Mouse (Mus musculus) megakaryocyte, embryonic 14.5 days (primary cell): ENCODE data around the gene Gpr152. TPM values are rescaled to one million over a fixed set of nuclear protein-coding genes. Genes with fewer than 3 reads are reported as not detected.
A peak's percentile ranks its signal among the peaks of the same experiment; 100 is the strongest.

Source experiments
- H3K27me3 ChIP-seq: replicated peaks from 2 replicates; pipeline ENCODE3; 2012; ENCODE audit warnings: inconsistent platforms
- H3K36me3 ChIP-seq: replicated peaks from 2 replicates; pipeline ENCODE3; 2012; ENCODE audit warnings: low read length, inconsistent platforms, mixed read lengths
- H3K4me1 ChIP-seq: 2 replicates; pipeline ENCODE4 v1.6.1; 2012; ENCODE audit warnings: inconsistent platforms
- H3K4me3 ChIP-seq: replicated peaks from 2 replicates; pipeline ENCODE3; 2012; ENCODE audit warnings: moderate library complexity, mild to moderate bottlenecking, inconsistent platforms
- H3K9me3 ChIP-seq: 2 replicates; pipeline ENCODE4 v1.6.1; 2012; ENCODE audit warnings: inconsistent platforms
- FLI1 ChIP-seq: IDR thresholded peaks from 2 replicates; pipeline ENCODE4 v1.6.1; 2012; ENCODE audit warnings: low read length, inconsistent platforms, mixed read lengths
- GATA1 ChIP-seq: IDR thresholded peaks from 3 replicates; pipeline ENCODE4 v1.6.1; 2012; ENCODE audit warnings: mixed read lengths, low read length, inconsistent platforms, borderline replicate concordance
- polyA plus RNA-seq: library from polyadenylated mRNA; stranded (reverse); fragments of >175 nt; gene quantifications from 2 replicates; pipeline ENCODE4 v1.2.3, GENCODE M21; 2012; ENCODE audit warnings: low replicate concordance; ENCODE audit not compliant: insufficient read depth

Gpr152 gene
- polyA plus RNA-seq, 1 experiment, result not detected

GRCm38 (mm10) chr19:4154437-4155222 is 15.0 kb downstream of the Gpr152 start:
- H3K4me1 ChIP-seq, result peaks cover 93% of the 10 kb centered on the region
- H3K27me3 ChIP-seq, result no peaks in the 10 kb centered on the region
- H3K9me3 ChIP-seq, result no peaks in the 10 kb centered on the region
- peak overlapping the region; percentile 81 for H3K4me3 ChIP-seq
- TF ChIP-seq GATA1, result no peak
- H3K36me3 ChIP-seq, result peaks cover 99% of the 10 kb centered on the region

GRCm38 (mm10) chr19:4155223-4156072 is 15.9 kb downstream of the Gpr152 start:
- Histone ChIP-seq H3K36me3 (peaks cover 97% of the 10 kb centered on the region), H3K27me3 (no peaks in the 10 kb centered on the region), H3K9me3 (no peaks in the 10 kb centered on the region), H3K4me1 (peaks cover 87% of the 10 kb centered on the region), H3K4me3 (peak overlapping the region; percentile 81)
- TF ChIP-seq GATA1, result no peak
- TF ChIP-seq FLI1, result no peak

DNA sequence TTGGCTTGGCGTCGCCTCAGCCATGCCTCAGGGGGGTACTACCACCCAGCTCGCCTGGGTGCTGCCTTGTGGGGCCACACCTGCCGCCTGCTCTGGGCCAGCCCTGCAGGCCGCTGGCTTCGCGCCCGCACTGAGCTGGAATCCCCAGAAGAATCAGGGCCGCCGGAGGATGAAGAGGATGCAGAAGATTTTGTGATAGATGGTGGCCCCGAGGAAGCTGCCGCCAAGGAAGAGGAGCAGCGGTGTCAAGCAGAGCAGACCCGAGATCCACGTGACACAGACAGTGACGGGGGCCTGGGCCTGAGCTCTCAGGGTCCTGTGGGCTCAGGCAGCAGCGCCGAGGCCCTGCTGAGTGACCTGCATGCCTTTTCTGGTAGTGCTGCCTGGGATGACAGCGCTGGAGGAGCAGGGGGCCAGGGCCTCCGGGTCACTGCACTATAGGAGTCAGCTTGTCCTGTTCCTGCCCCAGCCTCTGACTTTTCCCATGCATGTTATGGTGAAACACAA is 16.5 kb downstream of the Gpr152 start:
- H3K4me3 ChIP-seq, result no peak overlapping the region
- no peaks in the 10 kb centered on the region for H3K27me3 ChIP-seq
- H3K36me3 ChIP-seq, result peaks cover 97% of the 10 kb centered on the region
- no peaks in the 10 kb centered on the region for H3K9me3 ChIP-seq
- H3K4me1 ChIP-seq, result peaks cover 85% of the 10 kb centered on the region
- TF ChIP-seq GATA1, result no peak
- no peak for TF ChIP-seq FLI1

DNA sequence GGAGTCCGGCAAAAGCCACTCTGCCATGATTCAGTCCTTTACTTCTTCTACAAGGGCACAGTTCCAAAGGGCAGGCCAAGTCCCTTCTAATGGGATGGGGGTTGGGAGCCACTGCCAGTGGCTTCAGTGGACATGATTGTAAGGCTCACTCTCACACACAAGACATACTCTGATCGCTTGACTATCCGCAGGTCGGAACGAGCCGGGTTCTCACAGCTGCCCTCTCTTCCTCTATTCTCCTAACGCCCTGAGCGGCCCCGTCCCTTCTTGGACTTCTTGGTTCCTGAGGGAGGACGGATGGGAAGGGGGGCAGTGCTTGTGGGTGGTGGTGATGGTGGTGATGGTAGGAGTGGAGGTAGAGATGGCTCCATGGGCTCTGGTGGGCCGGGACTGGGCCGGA is 17.2 kb downstream of the Gpr152 start:
- Histone ChIP-seq H3K27me3 (no peaks in the 10 kb centered on the region), H3K9me3 (no peaks in the 10 kb centered on the region), H3K4me3 (no peak overlapping the region), H3K4me1 (peaks cover 82% of the 10 kb centered on the region), H3K36me3 (peaks cover 97% of the 10 kb centered on the region)
- no peak for TF ChIP-seq GATA1
- TF ChIP-seq FLI1, result no peak

DNA sequence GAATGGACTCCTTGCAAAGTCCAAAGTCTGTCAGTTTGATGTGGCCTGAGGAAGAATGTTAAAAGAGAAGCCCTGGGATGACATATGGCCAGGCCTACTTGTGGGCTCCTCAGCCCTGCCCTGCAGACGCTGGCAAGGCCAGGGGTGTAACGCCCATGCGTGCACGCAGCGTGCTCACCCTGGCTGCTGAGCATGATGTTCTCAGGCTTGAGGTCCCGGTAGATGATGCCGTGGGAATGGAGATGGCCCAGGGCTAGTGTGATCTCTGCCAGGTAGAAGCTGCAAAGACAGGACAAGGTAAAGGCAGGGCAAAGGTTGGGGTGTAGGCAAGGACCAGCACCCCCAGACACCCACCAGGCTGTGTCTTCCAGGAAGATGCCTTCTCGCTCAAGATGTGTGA is 19.5 kb downstream of the Gpr152 start:
- H3K27me3 ChIP-seq, result no peaks in the 10 kb centered on the region
- peaks cover 78% of the 10 kb centered on the region for H3K36me3 ChIP-seq
- TF ChIP-seq FLI1 (no peak), GATA1 (no peak)
- no peaks in the 10 kb centered on the region for H3K9me3 ChIP-seq
- H3K4me1 ChIP-seq, result peaks cover 76% of the 10 kb centered on the region
- H3K4me3 ChIP-seq, result no peak overlapping the region

DNA sequence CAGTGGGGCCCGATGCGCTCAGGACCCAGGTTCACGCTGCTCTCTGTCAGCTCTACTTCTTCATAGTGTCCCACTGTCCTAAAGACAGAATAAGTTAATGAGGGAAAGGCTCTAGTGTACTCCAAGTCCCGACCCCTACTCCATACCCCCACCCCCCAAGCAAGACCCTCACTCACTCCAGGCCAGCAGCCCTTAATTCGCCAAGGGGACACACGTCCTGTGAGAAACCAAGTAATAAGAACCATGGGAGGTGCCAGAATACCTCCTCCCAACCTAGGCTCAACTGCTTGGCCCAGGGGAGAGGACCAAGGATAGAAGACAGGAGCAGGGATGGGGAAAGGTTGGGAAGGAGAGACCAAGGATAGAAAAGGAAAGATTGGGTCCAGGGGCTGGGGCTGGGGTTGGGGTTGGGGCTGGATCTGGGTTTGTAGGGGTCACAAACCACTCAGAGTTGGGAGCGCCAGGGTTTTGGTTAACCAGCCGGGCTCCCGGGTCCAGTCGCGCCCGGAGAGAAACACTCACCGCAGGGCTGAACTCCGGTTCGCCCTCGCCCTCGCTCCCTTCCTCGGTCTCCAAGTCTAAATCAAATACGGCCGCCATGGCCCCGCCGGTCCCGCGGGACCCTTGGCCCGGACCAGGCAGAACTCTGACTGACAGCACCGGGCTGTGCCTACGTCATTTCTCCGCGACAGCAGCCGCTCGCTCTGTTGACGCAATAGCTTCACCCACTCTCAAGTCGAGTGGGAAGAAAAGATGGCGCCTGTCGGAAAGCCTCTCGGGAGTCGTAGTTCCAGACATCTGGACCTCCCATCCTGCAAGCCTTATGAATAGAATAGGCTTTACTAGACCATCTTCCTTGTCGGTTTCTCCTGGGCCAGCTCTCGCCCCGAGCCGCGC is 23.3 kb downstream of the Gpr152 start, which contains the start of gene Rps6kb2:
Gene Rps6kb2, minus strand, starts transcription at position 709 of the 897 bp plus-strand sequence.
- TF ChIP-seq GATA1 (no peak), FLI1 (no peak)
- Histone ChIP-seq H3K27me3 (no peaks in the 10 kb centered on the region), H3K9me3 (no peaks in the 10 kb centered on the region), H3K4me1 (peaks cover 77% of the 10 kb centered on the region), H3K36me3 (peaks cover 41% of the 10 kb centered on the region), H3K4me3 (peak within 1 kb of the TSS; percentile 94)

DNA sequence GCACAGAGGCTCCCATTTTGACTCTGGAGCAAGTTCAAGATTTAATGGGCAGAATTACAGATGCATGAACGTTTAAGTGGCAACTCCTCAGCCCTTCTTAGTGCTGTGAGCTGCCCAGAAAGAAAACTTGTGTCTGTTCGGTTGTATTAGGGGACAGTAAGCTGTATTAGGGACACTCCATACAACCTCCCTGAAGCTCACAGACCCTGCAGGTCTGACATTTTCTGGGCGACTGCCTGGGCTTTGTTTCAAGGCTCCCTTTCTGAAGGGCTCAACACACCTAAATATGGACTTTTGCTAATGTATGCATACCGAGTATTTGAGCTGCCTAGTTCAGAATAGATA is 23.9 kb downstream of the Gpr152 start:
- no peaks in the 10 kb centered on the region for H3K9me3 ChIP-seq
- peaks cover 79% of the 10 kb centered on the region for H3K4me1 ChIP-seq
- TF ChIP-seq GATA1 (no peak), FLI1 (no peak)
- H3K4me3 ChIP-seq, result peak overlapping the region; percentile 94
- no peaks in the 10 kb centered on the region for H3K27me3 ChIP-seq
- peaks cover 35% of the 10 kb centered on the region for H3K36me3 ChIP-seq

DNA sequence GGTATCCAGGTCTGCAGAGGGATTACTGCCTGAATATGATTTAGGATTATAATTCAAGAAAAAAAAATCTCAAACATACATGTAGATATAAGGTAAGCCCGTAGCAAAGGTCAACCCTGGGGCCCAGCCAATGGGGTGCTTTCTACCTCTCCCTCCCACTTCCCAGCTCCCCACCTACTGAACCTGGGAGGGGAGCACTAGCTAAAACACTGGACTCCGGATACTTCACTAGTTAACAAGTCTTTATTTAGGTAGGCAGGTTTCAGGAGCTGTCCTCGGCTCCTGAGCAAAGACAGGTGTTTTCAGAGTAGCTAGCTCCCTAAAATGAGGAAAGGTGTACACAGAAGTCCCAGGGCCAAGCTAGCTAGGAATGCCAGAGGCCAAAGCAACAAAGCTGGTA is 24.5 kb downstream of the Gpr152 start:
- no peaks in the 10 kb centered on the region for H3K27me3 ChIP-seq
- peaks cover 29% of the 10 kb centered on the region for H3K36me3 ChIP-seq
- TF ChIP-seq FLI1, result no peak
- TF ChIP-seq GATA1, result no peak
- no peaks in the 10 kb centered on the region for H3K9me3 ChIP-seq
- peaks cover 75% of the 10 kb centered on the region for H3K4me1 ChIP-seq
- no peak overlapping the region for H3K4me3 ChIP-seq

DNA sequence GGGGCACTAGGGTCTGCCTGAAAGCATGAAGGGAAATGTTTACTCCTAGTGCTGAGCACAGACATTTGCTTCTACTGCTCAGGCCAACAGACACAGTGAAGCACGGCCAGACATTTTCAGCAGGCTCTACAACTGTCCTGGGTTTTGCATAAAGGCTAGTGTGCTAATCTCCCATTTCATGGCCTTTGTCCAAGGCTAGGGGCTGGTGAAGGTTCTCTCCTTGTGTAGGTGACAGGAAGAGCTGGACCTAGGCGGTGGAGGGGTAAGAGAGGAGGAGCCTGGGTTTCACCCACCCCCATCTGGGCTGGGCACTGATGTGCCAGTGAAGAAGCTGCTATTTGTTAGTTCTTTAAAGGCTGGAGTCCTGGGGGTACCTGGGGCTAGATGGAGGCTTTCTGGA is 25.1 kb downstream of the Gpr152 start:
- Histone ChIP-seq H3K9me3 (no peaks in the 10 kb centered on the region), H3K36me3 (peaks cover 23% of the 10 kb centered on the region), H3K4me1 (peaks cover 72% of the 10 kb centered on the region), H3K27me3 (no peaks in the 10 kb centered on the region), H3K4me3 (no peak overlapping the region)
- TF ChIP-seq GATA1, result no peak
- no peak for TF ChIP-seq FLI1
